Mouse (Mus musculus) brain, embryonic 14.5 days (tissue): ENCODE measurements around the gene Anxa2.

ENCODE experiments used
- CTCF ChIP-seq: fragments of 200-500 bp; IDR thresholded peaks from 2 replicates; pipeline ENCODE4 v1.5.1; 2012; ENCODE audit warnings: inconsistent platforms, mild to moderate bottlenecking, moderate library complexity, borderline replicate concordance; ENCODE audit not compliant: insufficient read depth, insufficient read length; ENCODE audit errors: extremely low read depth
- POLR2A ChIP-seq: fragments of 200-500 bp; IDR thresholded peaks from 2 replicates; pipeline ENCODE4 v1.6.1; 2012; ENCODE audit warnings: mild to moderate bottlenecking, inconsistent platforms, borderline replicate concordance; ENCODE audit not compliant: poor library complexity, insufficient read depth, insufficient read length, severe bottlenecking; ENCODE audit errors: extremely low read depth

DNA sequence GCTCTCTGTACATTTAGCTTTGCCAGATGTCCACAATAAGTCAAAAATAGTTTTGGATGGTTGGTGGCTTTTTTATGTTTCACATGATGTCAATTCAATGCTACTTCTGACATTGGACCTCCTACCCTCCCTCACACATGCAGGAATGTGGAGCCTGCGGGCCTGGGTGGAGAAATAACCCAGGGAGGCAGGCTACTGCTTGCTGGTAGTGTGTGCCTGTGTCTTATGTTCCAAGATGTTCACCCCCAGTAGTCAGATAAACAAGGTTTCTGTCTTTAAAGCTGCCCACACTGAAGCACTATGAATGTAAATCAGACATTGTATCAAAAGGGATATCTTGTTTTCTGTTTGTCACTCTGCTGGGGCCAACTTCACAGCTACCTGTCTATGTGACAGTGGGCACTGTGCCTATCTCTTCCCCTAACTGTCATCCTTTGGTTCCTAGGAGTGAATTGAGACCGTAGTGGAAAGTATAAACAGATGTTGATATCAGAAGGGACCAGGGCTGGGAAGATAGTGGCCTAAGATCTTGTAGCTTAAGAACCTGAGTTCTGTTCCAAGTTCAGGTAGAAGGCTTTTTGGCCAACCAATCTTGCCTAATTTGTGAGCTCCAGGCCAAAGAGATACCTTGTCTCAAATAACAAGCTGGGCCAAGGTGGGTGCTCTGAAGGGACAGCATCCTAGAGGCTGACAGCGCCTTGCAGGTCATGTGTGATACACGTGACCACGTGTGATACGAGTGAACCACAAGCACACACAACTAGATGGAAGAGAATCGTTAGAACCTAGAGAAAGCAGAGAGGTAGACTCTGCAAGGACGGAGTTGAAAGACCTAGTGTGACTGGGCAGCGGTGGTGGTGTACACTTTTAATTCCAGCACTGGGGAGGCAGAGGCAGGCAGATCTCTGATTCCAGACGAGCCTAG lies 1.3 kb upstream of the Anxa2 start:
- no peak for TF ChIP-seq POLR2A
- TF ChIP-seq CTCF = no peak
